Mouse (Mus musculus) A20 (cell line): Measurements from ENCODE around the gene Slitrk5.
"Not testable (repeated sequence)": the region's sequence is repeated elsewhere in the genome, so short reads cannot be mapped to it uniquely, and the experiment has no call there.

Experiments used
- DNase-seq: peaks from one replicate; pipeline ENCODE4 v3.0.0-alpha.2; 2011; ENCODE audit warnings: low read depth, low spot score

The Slitrk5 gene

DNA sequence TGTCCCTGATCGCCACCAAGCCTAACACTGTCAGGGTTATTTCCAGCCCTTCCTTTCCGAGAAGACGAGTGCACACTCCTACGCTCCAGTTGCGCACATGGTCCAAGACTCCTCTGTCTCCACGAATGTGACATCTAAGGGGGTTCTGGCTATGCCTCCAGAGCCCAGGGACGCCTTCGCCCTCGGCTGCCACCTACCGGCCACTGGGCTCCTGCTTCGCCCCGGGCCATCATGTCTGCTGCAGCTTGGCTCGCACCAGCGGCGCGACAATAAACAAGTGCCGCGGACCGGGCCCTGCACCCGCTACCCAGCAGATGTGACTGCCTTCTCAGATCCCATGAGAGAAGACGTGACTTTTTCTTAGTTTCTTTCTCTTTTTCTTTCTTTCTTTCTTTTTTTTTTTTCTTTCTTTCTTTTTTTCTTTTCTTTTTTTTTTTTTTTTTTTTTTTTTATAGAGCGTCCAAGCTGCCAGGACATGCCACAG is at the start of gene Slitrk5:
Slitrk5 (plus strand) TSS at position 434 of the 484 bp plus-strand sequence.
- DNase-seq, result no peak

DNA sequence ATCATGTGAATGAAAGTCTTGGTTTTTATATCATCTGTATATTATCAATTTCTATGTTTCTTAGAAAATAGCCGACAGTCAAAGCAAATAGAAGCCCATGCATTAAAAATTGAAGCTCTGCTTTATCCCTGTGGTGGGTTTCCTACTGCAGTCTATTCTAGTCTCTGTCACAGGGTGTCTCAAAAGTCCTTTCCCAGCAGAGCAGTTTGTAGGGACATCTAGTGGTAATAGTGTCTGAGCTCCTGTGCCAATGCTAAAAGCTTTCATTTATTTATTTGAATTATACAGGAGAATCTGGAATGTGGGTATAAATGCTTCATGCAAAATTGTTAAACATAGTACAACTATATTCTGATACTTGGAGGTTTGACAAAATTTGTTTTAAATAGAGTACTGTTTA is 2.0 kb upstream of the Slitrk5 start:
- DNase-seq, result peak; percentile 8

DNA sequence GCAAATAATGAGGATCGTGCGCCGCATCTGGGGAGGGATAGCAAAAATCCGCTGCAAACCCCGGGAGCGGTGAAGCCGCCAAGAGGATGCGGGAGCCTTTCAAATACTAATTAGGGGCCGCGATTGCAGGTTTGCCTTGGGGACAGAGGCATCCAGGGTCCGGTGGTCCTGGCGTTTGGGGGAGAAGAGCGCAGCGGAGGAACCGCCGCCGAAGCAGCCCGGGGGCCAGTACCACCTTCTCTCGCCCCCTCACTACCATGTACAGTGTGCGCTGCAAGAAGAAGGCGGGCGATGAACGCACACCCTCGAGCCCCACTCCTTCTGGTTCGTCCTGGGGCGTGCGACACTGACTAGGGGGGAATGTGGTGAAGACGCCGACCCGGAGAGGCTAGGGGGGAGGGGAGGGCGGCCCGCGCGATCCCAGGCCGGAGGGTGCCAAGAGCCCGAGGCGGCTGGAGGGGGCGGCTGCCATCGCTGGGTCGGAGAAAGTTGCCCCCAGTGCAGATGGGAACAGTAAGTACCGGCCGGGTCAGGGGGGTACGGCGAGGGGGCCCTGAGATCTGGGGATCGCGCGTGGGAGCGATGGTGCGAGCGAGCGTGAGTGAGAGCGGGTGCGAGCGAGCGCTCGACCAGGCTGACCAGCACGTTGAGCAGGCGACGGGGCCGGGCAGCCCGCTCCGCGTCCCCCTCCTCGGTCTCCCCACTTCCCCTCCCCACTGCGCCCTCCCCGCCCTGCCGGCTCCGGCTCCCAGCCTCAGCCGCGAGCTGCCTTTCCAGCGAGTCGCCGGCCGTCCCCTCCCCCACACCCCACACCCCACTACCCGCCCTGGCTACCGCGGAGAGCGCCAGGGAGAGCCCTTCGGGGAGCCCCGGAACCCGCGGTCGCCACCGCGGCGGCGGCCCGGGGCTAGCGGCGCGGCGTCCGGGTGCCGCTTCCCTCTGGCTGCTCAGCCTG is 591 bp downstream of the Slitrk5 start:
- DNase-seq, result no peak

DNA sequence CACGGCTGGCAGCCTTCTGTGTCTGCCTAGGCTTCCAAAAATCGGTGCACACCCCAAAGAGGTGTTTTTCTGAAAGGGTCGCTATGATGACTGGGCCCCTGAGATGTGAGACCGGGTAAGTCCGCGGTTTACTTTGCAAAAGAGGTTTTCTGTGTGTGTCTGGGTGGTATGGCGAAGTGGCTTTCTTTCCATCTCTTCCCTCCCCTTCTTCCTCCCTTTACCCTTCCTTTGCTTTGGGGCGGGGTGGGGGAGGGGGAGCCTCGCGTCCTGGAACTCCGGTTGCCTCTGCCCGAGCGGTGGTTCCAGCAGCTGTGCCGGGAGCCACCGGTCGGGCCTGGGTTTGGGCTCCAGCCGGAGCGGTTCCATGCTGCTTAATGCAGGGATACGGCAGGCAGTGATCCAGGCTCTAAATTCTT is 1.3 kb downstream of the Slitrk5 start:
- DNase-seq, result no peak

DNA sequence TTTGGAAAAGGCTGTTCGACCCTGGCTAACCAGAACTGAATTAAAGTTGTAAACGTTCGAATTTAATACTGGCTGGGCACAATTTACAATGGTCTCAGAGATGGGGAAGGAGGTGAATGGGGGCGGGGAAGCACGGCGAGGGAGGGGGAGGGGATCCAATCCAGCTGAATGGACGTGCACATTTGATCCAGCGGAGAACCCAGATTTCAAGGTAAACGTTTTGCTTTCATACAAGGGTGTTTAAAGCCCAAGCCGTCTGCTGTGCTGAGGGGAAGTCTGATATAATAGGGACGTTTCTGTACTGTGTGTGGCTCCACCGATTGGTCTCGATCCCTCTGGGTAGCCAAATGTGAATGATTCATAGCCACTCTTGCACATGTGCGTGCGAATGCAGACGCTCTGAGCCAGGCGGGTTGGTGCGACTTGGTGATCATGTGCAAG is 2.0 kb downstream of the Slitrk5 start:
- DNase-seq, result no peak

DNA sequence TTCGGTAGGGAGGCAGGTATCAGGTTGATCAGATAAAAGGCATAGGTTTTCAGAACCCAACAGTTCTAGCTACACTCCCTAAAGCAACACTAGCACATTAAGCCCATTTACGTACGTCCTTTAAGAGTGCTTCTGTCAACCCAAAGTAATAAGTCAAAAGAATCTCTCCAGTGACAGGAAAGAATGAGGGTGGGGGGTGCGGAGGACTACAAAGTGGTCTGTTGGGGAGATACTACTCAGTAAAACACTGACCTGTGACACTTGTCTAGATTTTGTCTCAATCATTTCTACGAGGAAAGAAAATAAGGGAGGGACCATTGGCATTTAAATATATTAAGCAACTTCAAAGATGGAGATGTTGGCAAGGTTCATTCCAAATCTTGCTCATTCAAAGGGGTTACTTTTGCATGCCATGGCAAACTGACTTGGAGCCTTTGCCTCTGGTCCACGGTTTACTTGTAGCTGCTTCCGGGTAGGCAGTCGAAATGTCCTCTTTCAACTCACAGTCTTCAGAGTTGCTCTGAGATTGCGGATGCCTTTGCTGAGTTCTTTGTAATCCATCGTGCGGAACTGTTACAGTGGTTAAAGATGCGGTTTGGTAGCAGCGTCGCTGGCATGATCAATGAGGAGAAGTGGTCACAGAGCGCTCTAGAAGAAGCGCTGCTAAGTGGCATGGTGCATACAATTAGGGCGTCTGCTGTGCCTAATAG is 2.6 kb downstream of the Slitrk5 start:
- no peak for DNase-seq

DNA sequence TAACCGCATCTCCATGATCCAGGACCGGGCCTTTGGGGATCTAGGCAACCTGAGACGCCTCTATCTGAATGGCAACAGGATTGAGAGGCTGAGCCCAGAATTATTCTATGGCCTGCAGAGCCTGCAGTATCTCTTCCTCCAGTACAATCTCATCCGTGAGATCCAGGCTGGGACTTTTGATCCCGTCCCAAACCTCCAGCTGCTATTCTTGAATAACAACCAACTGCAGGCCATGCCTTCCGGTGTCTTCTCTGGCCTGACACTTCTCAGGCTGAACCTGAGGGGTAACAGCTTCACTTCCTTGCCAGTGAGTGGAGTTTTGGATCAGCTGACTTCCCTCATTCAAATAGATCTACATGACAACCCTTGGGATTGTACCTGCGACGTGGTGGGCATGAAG is 5.4 kb downstream of the Slitrk5 start:
- no peak for DNase-seq

DNA sequence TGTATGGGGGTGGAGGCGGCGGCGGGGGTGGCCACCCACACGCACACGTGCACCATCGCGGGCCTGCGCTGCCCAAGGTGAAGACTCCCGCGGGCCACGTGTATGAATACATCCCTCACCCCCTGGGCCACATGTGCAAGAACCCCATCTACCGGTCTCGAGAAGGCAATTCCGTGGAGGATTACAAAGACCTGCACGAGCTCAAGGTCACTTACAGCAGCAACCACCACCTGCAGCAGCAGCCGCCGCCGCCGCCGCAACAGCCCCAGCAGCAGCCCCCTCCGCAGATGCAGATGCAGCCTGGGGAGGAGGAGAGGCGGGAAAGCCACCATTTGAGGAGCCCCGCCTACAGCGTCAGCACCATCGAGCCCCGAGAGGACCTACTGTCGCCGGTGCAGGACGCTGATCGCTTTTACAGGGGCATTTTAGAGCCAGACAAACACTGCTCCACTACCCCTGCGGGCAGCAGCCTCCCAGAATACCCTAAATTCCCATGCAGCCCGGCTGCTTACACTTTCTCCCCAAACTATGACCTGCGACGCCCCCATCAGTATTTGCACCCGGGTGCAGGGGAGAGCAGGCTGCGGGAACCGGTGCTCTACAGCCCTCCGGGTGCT is 6.3 kb downstream of the Slitrk5 start:
- DNase-seq, result no peak

DNA sequence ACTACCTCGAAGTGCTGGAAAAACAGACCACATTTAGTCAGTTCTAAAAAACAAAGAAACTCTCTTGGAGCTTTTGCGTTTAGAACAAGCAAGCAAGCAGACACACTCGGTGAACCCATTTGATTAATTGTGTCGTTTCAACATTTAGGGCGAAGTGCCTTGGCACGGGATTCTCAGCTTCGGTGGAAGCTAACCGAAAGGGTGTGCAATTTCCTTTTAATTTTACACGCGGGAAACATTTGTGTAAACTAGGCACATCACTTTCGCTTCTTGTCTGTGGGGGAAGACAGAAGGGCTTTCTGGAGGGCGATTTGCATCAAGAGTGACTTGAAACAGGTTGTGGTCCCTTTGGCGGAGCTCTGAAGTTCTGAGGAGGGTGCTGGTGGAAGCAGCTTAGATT is 6.9 kb downstream of the Slitrk5 start:
- DNase-seq, result no peak

DNA sequence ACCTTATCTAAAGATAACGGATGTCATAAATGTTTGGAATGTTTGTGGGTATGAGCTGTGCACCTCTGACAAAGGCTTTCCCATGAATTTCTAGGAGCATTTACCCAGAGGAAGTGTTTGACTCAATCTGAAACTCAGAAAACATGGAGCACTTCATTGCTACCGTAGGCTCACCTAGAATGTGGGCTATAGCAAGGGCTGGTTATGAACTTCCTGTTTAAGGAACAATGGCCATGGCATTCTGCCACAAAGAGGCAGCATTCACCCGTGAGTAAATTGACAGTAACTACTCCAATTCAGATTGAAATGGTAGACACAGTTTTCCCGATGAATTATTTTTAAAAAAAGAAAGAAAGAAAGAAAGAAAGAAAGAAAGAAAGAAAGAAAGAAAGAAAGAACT is 8.6 kb downstream of the Slitrk5 start:
- DNase-seq, result no peak

DNA sequence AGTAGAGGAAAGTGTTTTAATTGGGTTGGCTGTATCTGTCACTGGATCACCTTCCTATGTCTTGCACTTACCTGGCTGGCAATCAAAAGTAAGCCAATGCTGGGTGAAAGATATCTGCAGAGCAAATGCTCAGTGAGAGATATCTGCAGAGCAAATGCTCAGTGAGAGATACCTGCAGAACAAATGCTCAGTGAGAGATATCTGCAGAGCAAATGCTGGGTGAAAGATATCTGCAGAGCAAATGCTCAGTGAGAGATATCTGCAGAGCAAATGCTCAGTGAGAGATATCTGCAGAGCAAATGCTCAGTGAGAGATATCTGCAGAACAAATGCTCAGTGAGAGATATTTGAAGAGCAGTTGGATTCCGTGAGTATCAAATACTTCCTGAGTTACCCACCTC is 15.2 kb downstream of the Slitrk5 start:
- DNase-seq, result not testable (repeated sequence)

DNA sequence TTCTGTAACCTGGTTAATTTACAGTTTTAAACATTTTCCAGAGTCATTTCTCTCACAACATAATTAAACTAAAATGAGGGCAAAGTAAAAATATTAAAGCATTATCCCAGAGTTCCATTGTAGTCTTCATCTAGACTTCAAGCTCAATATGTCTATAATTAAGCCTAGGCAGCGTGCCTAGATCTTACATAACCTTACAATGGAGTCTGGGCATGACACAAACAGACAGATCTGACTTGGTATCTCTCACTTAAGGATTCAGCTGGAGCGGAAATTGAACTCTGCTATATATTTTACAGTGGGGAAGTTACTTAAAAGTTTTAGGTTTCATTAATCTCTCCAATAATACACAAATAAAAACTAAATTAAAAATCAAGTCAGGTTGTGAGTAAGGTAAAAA is 54.9 kb downstream of the Slitrk5 start:
- DNase-seq, result no peak
